10 mouse cellular contexts compared by ENCODE assay signal in genomic region chr11:18581078-18581800, GRCm38 (mm10).
A peak's percentile ranks its signal among the peaks of the same experiment; 100 is the strongest.
DNase-seq lines count a peak whose midpoint lies in the region; ATAC-seq and TF ChIP-seq lines count a peak whose summit lies in the region.
"Had no signal": no experiment of that assay in that cellular context is flagged by ENCODE, and none has a peak within 500 bp of the region (broad histone marks: within the 10 kb centered on the region; RNA-seq: fewer than 3 reads in every experiment).

No protein-coding gene starts in this region.

- ATAC-seq in midbrain, embryonic 16.5 days = peak; percentile 21; the same call in 1 of the 2 replicates
- no peak for ATAC-seq in midbrain, embryonic 11.5 days (ENCODE audit: low FRiP score)
- peak; percentile 47 for ATAC-seq in heart, postnatal 0 days (ENCODE audit: insufficient read depth, low read depth)

- no peak for TF ChIP-seq EP300 in heart, postnatal 0 days (IDR thresholded peaks at IDR 0.05; ENCODE audit: low read depth)

- H3K27ac ChIP-seq in gastrocnemius, adult 2 months = no peak overlapping the region
- H3K27ac ChIP-seq in midbrain, embryonic 16.5 days (ENCODE audit: low read length) = no peak overlapping the region
- no peak overlapping the region for H3K27ac ChIP-seq in midbrain, embryonic 11.5 days (ENCODE audit: low read depth, low read length)
- H3K27ac ChIP-seq in heart, postnatal 0 days (ENCODE audit: low read depth) = 0 out of 2 replicates have a peak overlapping the region, but pooled peaks have one; percentile 31
- H3K27ac ChIP-seq: layer of hippocampus, adult 2 months; macrophage had no signal

- no peak overlapping the region for H3K4me3 ChIP-seq in gastrocnemius, adult 2 months
- H3K4me3 ChIP-seq in midbrain, embryonic 16.5 days (ENCODE audit: low read depth, low read length) = no peak overlapping the region
- no peak overlapping the region for H3K4me3 ChIP-seq in midbrain, embryonic 11.5 days (ENCODE audit: low read depth, low read length)
- H3K4me3 ChIP-seq in heart, postnatal 0 days (ENCODE audit: low read depth, low read length) = no peak overlapping the region
- H3K4me3 ChIP-seq: layer of hippocampus, adult 2 months had no signal

- H3K9me3 ChIP-seq in midbrain, embryonic 16.5 days (replicated peaks; ENCODE audit: control insufficient read depth, low read length, poor library complexity, severe bottlenecking) = no peaks in the 10 kb centered on the region
- no peaks in the 10 kb centered on the region for H3K9me3 ChIP-seq in midbrain, embryonic 11.5 days (ENCODE audit: control insufficient read depth, low read length)
- no peaks in the 10 kb centered on the region for H3K9me3 ChIP-seq in heart, postnatal 0 days (replicated peaks; ENCODE audit: control insufficient read depth, low read length)

- no peak overlapping the region for H3K9ac ChIP-seq in midbrain, embryonic 16.5 days (ENCODE audit: low read depth, low read length)
- H3K9ac ChIP-seq in midbrain, embryonic 11.5 days (ENCODE audit: low read length) = no peak overlapping the region
- no peak overlapping the region for H3K9ac ChIP-seq in heart, postnatal 0 days (replicated peaks; ENCODE audit: low read depth, low read length)

- H3K36me3 ChIP-seq in midbrain, embryonic 16.5 days (ENCODE audit: control insufficient read depth, insufficient read depth, low read length) = no peaks in the 10 kb centered on the region
- H3K36me3 ChIP-seq in midbrain, embryonic 11.5 days (ENCODE audit: control insufficient read depth, insufficient read depth, low read length) = no peaks in the 10 kb centered on the region
- H3K36me3 ChIP-seq in heart, postnatal 0 days (replicated peaks; ENCODE audit: control insufficient read depth, insufficient read depth, low read length) = no peaks in the 10 kb centered on the region

- TF ChIP-seq CTCF in gastrocnemius, adult 2 months (IDR thresholded peaks at IDR 0.05) = no peak
- TF ChIP-seq CTCF in heart, postnatal 0 days (IDR thresholded peaks at IDR 0.05; ENCODE audit: low read depth) = no peak

- intact Hi-C loops in gastrocnemius, adult 2 months (cut with DNase I) = no loop called here

- no peaks in the 10 kb centered on the region for H3K27me3 ChIP-seq in midbrain, embryonic 16.5 days (ENCODE audit: control insufficient read depth, insufficient read depth, low read depth, low read length)
- no peaks in the 10 kb centered on the region for H3K27me3 ChIP-seq in midbrain, embryonic 11.5 days (ENCODE audit: control insufficient read depth, insufficient read depth, low read length)
- H3K27me3 ChIP-seq in heart, postnatal 0 days (ENCODE audit: control insufficient read depth, insufficient read depth, low read length) = no peaks in the 10 kb centered on the region

- H3K4me1 ChIP-seq in midbrain, embryonic 16.5 days (ENCODE audit: control insufficient read depth, insufficient read depth, low read length) = no peaks in the 10 kb centered on the region
- H3K4me1 ChIP-seq in midbrain, embryonic 11.5 days (ENCODE audit: control insufficient read depth, insufficient read depth, low read length) = no peaks in the 10 kb centered on the region
- peaks cover 16% of the 10 kb centered on the region; the same call in 1 of the 2 replicates for H3K4me1 ChIP-seq in heart, postnatal 0 days (ENCODE audit: control insufficient read depth, insufficient read depth)

- 82% methylated on average over 8 of the region's 8 CpGs for WGBS in midbrain, embryonic 16.5 days
- WGBS in midbrain, embryonic 11.5 days = 89% methylated on average over 8 of the region's 8 CpGs
- WGBS in heart, postnatal 0 days = 42% methylated on average over 8 of the region's 8 CpGs

- H3K4me2 ChIP-seq in midbrain, embryonic 16.5 days (ENCODE audit: low read length) = no peak overlapping the region
- H3K4me2 ChIP-seq in midbrain, embryonic 11.5 days = no peak overlapping the region
- H3K4me2 ChIP-seq in heart, postnatal 0 days (ENCODE audit: low read depth, low read length) = no peak overlapping the region

- DNase-seq in gastrocnemius, adult 2 months = peak; percentile 17
- no peak for DNase-seq in gastrocnemius, postnatal 25 days
- no peak for DNase-seq in midbrain, embryonic 11.5 days (ENCODE audit: low spot score, missing footprints)
- peak; percentile 40 for DNase-seq in heart, postnatal 0 days (ENCODE audit: low spot score)
- DNase-seq in lung, postnatal 36 days = peak; percentile 21
- no peak for DNase-seq in thymus, postnatal 25 days
- no peak for DNase-seq in left cerebral cortex, adult 18-20 months (ENCODE audit: low spot score in 2 of 2)

Comparison
In these comparisons a context has a peak if more than half of its experiments do, and no peak if none do; other contexts are left out.
1. DNase-seq: peak in gastrocnemius, adult 2 months (single experiment), heart, postnatal 0 days (single experiment) and lung, postnatal 36 days (single experiment); none in gastrocnemius, postnatal 25 days (single experiment), midbrain, embryonic 11.5 days (single experiment), thymus, postnatal 25 days (single experiment) and left cerebral cortex, adult 18-20 months (0 of 2).